Mouse (Mus musculus) adipocyte (in vitro differentiated cells): ENCODE measurements around the gene Gm47959.

Experiments
- DNase-seq: peaks from one replicate; pipeline ENCODE4 v3.0.0-alpha.2; 2016; ENCODE audit warnings: low spot score

Gene Gm47959

DNA sequence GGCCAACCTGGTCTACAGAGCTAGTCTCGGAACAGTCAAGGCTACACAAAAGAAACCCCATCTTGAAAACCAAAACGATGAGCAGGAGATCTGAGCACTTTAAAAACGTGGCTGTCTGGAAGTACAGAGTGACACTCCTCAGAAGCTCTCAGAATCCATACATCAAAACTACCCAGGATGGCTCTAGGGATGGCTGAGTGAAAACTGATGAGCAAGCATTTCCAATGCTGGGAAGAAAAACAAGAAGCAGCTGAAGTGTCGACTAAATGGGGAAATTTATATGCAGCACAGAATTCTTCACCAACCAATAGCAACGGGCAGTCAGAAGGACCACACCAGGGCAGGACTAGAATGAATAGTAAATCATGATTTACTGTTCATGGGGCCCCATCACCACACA, 34.2 kb downstream of the Gm47959 start:
- no peak for DNase-seq

DNA sequence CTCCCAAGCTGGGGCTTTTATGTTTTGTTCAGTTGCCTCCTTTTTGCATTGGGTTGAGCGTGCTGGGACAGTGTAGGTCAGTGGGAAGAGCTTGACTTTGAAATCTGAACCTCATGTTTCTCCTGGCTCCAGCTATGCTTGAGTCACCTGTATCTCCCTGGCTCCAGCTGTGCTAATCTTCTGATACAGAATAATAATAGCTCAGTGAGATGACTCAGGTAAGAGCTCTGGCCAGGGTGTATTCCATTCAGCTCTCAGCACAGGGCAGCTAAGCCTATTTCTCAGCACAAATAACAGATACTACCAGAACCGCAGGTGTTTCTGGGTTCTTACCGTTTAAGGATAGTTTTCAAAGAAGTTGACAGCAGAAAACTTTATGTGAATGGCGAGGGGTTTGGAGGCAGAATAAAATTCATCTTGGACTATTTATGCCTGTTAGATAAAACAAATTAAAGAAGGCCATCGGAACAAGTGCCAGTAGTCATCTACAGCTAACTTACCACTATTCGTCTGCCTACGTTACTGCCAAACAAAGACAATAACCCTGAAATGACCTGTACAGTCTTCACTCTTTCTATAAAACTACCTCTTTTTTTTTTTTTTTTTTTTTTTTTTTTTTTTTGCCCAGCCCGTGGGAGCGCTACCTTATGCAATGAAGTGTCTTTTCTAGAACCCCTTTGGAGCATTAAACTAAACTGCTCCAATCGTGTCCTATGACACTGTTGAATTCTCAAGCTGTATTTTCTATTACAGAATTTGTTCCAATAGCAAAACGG, 36.7 kb downstream of the Gm47959 start:
- no peak for DNase-seq

DNA sequence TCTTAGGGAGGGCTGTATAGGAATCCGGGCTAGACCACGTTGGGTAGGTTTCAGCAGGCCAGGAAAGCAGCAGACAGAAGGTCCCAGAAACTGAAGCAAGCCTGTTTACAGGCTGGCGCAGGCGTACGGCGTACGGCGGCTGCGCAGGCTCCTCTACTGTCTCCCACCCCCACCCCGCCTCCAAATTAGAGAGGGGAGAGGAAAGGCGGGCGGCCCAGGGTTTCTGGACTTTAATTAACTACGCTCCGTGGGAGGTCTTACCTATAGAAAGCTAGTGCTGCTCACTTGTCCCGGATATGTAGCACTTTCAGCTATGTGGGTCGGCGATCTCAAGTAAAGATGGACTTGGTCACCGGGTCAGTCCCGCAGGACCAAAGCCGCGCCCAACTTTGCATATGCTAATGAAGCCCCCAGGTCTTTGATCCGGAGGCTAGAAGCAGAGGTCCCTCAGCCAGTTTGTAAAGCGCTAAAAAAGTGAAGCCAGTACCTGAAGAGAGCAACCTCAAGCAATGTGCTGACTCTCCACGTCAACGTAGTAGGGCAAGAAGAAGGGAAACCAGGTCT, 37.8 kb downstream of the Gm47959 start, which contains the start of gene Slc19a3:
Slc19a3 (minus strand) TSS at position 340 of the 564 bp plus-strand sequence.
- no peak for DNase-seq

DNA sequence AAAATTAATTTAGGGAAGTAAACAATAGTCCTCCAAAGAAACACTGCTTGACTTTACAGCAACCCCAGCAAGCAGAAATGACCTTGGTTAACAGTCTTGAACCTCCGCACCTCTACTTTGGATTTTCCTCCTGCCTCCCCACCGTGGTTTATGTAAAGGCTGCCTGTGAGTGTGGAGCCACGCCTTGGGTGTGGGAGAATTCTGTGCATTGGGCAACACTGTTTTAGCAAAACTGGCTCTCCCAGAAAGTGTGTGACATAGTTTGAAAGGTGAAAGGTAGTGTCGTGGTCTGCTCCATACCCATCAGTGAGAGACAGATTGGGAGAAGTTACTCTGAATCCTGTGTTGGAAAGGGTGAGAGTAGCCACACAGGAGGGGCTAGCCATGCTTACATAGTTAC, 38.7 kb downstream of the Gm47959 start:
- no peak for DNase-seq

DNA sequence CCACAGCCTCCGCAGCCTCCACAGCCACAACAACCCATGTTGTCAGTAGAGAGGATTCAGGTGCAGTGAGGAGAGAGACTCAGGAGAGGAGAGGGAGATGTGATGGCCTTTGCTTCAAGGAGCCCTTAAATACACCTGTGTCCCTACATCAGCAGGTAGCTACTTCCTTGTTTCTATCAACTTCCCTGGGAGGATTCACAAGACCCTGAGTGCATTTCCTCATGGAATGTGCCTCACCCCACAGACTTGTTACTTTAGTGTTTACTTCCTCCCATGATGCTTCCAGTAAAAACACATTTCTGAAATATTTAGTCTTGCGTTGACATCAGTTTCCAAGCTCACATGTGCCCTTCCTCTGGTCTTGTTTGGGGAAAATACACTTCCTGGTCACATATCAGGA, 42.0 kb downstream of the Gm47959 start, which contains the start of gene Krtap28-10:
Krtap28-10 (minus strand) TSS at position 101 of the 400 bp plus-strand sequence.
- DNase-seq = no peak

DNA sequence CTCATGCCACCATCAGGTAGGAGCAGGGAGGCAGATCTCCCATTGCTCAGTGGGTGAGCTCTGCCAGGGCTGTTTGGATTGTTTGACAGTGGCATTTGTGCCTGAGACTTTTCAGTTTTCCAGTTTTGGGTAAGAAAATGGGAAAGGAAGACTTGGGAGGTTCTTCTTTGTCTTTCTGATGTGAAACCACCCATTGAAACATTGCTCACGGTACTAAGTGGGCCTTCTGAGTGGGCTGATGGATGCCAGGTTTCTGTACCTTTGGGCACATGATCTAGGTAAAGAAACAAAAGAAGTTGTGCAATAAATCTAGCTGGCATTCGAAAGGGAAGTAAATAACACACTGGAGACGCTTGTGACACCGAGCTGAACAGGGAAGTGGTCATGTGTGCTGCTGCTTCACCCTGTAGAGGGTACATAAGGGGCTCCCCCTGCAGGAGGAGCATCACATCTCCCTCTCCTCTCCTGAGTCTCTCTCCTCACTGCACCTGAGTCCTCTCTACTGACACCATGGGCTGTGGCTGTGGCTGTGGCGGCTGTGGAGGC, 44.6 kb downstream of the Gm47959 start, which contains the start of gene Gm47969:
Gm47969 (plus strand) TSS at position 51 of the 546 bp plus-strand sequence.
- no peak for DNase-seq
